In genomic region chr3:40130858-40131584, GRCm38 (mm10) we compare ENCODE assay signal across 29 mouse cellular contexts.
DNase-seq lines count a peak whose midpoint lies in the region; ATAC-seq and TF ChIP-seq lines count a peak whose summit lies in the region.
"Had no signal": no experiment of that assay in that cellular context is flagged by ENCODE, and none has a peak within 500 bp of the region (broad histone marks: within the 10 kb centered on the region; RNA-seq: fewer than 3 reads in every experiment).

No protein-coding gene starts in this region.

- no peak overlapping the region for H3K9ac ChIP-seq in lung, embryonic 15.5 days
- H3K9ac ChIP-seq in ES-E14 (ENCODE audit: insufficient read depth, low read depth, low read length, poor library complexity, severe bottlenecking), result no peak overlapping the region
- H3K9ac ChIP-seq: embryonic facial prominence, embryonic 15.5 days; forebrain, embryonic 13.5 days; hindbrain, embryonic 12.5 days; limb, embryonic 15.5 days; liver, embryonic 13.5 days; neural tube, embryonic 12.5 days had no signal

- H3K4me2 ChIP-seq in lung, embryonic 15.5 days, result no peak overlapping the region
- H3K4me2 ChIP-seq: embryonic facial prominence, embryonic 15.5 days; forebrain, embryonic 13.5 days; hindbrain, embryonic 12.5 days; limb, embryonic 15.5 days; liver, embryonic 13.5 days; midbrain, embryonic 11.5 days; neural tube, embryonic 12.5 days had no signal

- no peaks in the 10 kb centered on the region for H3K36me3 ChIP-seq in lung, embryonic 15.5 days
- no peaks in the 10 kb centered on the region for H3K36me3 ChIP-seq in ES-E14 (ENCODE audit: control insufficient read depth, insufficient read depth, low read length, poor library complexity, severe bottlenecking)
- H3K36me3 ChIP-seq: embryonic facial prominence, embryonic 15.5 days; G1E; hindbrain, embryonic 12.5 days; limb, embryonic 15.5 days; liver, embryonic 13.5 days; neural tube, embryonic 12.5 days had no signal

- in situ Hi-C loops in ES-E14 (cut with MboI; ENCODE audit: low sequenced_read_pairs in 2 of 2, unreplicated experiment in 2 of 2), result no loop called here

- H3K27ac ChIP-seq in gastrocnemius, adult 2 months, result no peak overlapping the region
- peak overlapping the region; percentile 56 for H3K27ac ChIP-seq in lung, embryonic 15.5 days
- peak overlapping the region; percentile 7; the same call in 1 of the 2 replicates for H3K27ac ChIP-seq in ES-E14 (ENCODE audit: insufficient read depth, low read depth, low read length, poor library complexity, severe bottlenecking)
- H3K27ac ChIP-seq: embryonic facial prominence, embryonic 15.5 days; forebrain, embryonic 13.5 days; hindbrain, embryonic 12.5 days; kidney, postnatal 0 days; limb, embryonic 15.5 days; liver, embryonic 13.5 days; neural tube, embryonic 12.5 days had no signal

- DNase-seq in gastrocnemius, adult 2 months, result peak; percentile 16
- DNase-seq in gastrocnemius, adult 8-10 months (ENCODE audit: low spot score in 2 of 2), result no peak
- no peak for DNase-seq in lung, postnatal 36 days
- no peak for DNase-seq in ES-E14 (ENCODE audit: low read depth, low spot score)
- DNase-seq in adrenal gland, postnatal 14 days, result peak; percentile 8
- no peak for DNase-seq in spleen, postnatal 36 days (ENCODE audit: low spot score in 2 of 2)
- DNase-seq: cerebellum, adult 11-12 months; cerebellum, adult 9-11 months; gastrocnemius, postnatal 25 days; kidney, adult 8-10 months; kidney, postnatal 4 days; liver, embryonic 13.5 days; lung, adult 2 months; right cerebral cortex, postnatal 4 days; thymus, postnatal 14 days had no signal

- ATAC-seq in lung, embryonic 15.5 days (ENCODE audit: borderline replicate concordance, extremely low read depth, low FRiP score, low TSS enrichment), result peak; percentile 76
- no peak for ATAC-seq in erythroid progenitor cell, adult 5-6 weeks (replicated peaks; ENCODE audit: low FRiP score, poor library complexity, severe bottlenecking)
- ATAC-seq: forebrain, embryonic 13.5 days; intestine, embryonic 16.5 days; Patski had no signal

- H3K9me3 ChIP-seq in lung, embryonic 15.5 days, result no peaks in the 10 kb centered on the region
- H3K9me3 ChIP-seq in ES-E14 (ENCODE audit: control insufficient read depth, insufficient read depth, low read depth, low read length), result no peaks in the 10 kb centered on the region
- H3K9me3 ChIP-seq: embryonic facial prominence, embryonic 15.5 days; forebrain, embryonic 13.5 days; G1E; hindbrain, embryonic 12.5 days; limb, embryonic 15.5 days; liver, embryonic 13.5 days; neural tube, embryonic 12.5 days had no signal

- no peaks in the 10 kb centered on the region for H3K4me1 ChIP-seq in lung, embryonic 15.5 days
- no peaks in the 10 kb centered on the region for H3K4me1 ChIP-seq in ES-E14 (ENCODE audit: control insufficient read depth in 2 of 2, insufficient read depth in 2 of 2, low read length in 2 of 2, poor library complexity in 1 of 2)
- H3K4me1 ChIP-seq: embryonic facial prominence, embryonic 15.5 days; forebrain, embryonic 13.5 days; hindbrain, embryonic 12.5 days; limb, embryonic 15.5 days; liver, embryonic 13.5 days; neural tube, embryonic 12.5 days had no signal

- no peak overlapping the region for H3K4me3 ChIP-seq in gastrocnemius, adult 2 months
- no peak overlapping the region for H3K4me3 ChIP-seq in lung, embryonic 15.5 days
- no peak overlapping the region for H3K4me3 ChIP-seq in ES-E14 (ENCODE audit: insufficient read depth in 1 of 2, low read depth in 1 of 2, low read length in 2 of 2, poor library complexity in 1 of 2, severe bottlenecking in 1 of 2)
- H3K4me3 ChIP-seq: embryonic facial prominence, embryonic 15.5 days; forebrain, embryonic 13.5 days; hindbrain, embryonic 12.5 days; limb, embryonic 15.5 days; liver, embryonic 13.5 days; myocyte; neural tube, embryonic 12.5 days had no signal

- no peaks in the 10 kb centered on the region for H3K27me3 ChIP-seq in lung, embryonic 15.5 days
- H3K27me3 ChIP-seq: CH12.LX; embryonic facial prominence, embryonic 15.5 days; forebrain, embryonic 13.5 days; hindbrain, embryonic 12.5 days; limb, embryonic 15.5 days; liver, embryonic 13.5 days; neural tube, embryonic 12.5 days had no signal

- WGBS in lung, embryonic 15.5 days, result 55% methylated on average over 8 of the region's 8 CpGs

- intact Hi-C loops in gastrocnemius, adult 2 months (cut with DNase I), result no loop called here

- no peak for TF ChIP-seq CTCF in gastrocnemius, adult 2 months (IDR thresholded peaks at IDR 0.05)

TF ChIP-seq in ES-E14, 5 proteins besides CTCF, POLR2A, EP300 and RAD21:
- TF ChIP-seq MAFK (IDR thresholded peaks at IDR 0.05; ENCODE audit: insufficient read depth, low read depth, low read length), result no peak
- TF ChIP-seq HCFC1 (IDR thresholded peaks at IDR 0.05; ENCODE audit: borderline replicate concordance, insufficient read depth, low read length), result no peak
- no peak for TF ChIP-seq ZC3H11A (IDR thresholded peaks at IDR 0.05; ENCODE audit: borderline replicate concordance, low read depth, low read length)
- TF ChIP-seq ZNF384 (IDR thresholded peaks at IDR 0.05; ENCODE audit: low read depth, low read length), result no peak
- no peak for TF ChIP-seq CHD2 (IDR thresholded peaks at IDR 0.05; ENCODE audit: low read depth, low read length)

Comparison
In these comparisons a context has a peak if more than half of its experiments do, and no peak if none do; other contexts are left out.
1. DNase-seq: peak in gastrocnemius, adult 2 months (single experiment) and adrenal gland, postnatal 14 days (single experiment); none in gastrocnemius, adult 8-10 months (0 of 2), lung, postnatal 36 days (single experiment), ES-E14 (single experiment) and spleen, postnatal 36 days (0 of 2).